Mouse (Mus musculus): ENCODE measurements around the gene Shb. TPM values are rescaled to one million over a fixed set of nuclear protein-coding genes. Genes with fewer than 3 reads are reported as not detected.
"Not testable (repeated sequence)": the region's sequence is repeated elsewhere in the genome, so short reads cannot be mapped to it uniquely, and the experiment has no call there.

Gene Shb
- polyA plus RNA-seq, 1 experiment: 46.3 TPM

DNA sequence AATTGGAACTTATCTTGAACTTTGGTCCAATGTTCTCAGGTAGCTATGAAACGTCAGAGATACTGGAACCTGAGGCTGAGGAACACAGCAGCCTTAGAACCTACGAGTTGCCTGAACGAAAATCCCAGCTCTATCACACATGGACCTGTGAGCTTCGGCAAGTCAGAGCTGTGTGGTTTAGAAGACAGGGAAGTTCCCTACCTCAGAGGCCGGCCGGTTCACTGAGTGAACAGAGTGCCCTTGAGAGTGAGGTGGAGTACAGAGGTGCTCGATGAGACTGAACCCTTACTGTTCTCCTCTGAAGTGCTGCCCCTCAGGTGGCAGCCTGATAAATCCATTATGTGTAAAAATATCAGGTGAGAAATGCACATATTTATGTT lies 128.8 kb downstream of the Shb start:
- Histone ChIP-seq H3K27me3 (ENCODE audit: control insufficient read depth, insufficient read depth, insufficient read length) (no peaks in the 10 kb centered on the region), H3K4me3 (no peak overlapping the region), H3K79me2 (ENCODE audit: control insufficient read depth, insufficient read depth) (peaks cover 52% of the 10 kb centered on the region), H3K36me3 (ENCODE audit: control insufficient read depth, insufficient read depth) (peaks cover 18% of the 10 kb centered on the region), H3K4me2 (ENCODE audit: low read depth) (no peak overlapping the region), H3ac (ENCODE audit: control insufficient read depth, insufficient read length) (no peak overlapping the region)
- no peak for TF ChIP-seq USF1 (IDR thresholded peaks at IDR 0.05; ENCODE audit: low read depth)
- TF ChIP-seq MYOD1 (IDR thresholded peaks at IDR 0.05; ENCODE audit: control insufficient read depth in 1 of 3, insufficient read length in 2 of 3, low read depth in 2 of 3): no peak
- TF ChIP-seq REST (IDR thresholded peaks at IDR 0.05; ENCODE audit: insufficient read depth, insufficient read length): no peak
- TF ChIP-seq SRF (IDR thresholded peaks at IDR 0.05; ENCODE audit: control insufficient read depth, insufficient read length, low read depth): no peak
- TF ChIP-seq POLR2A (IDR thresholded peaks at IDR 0.05; ENCODE audit: insufficient read length, low read depth): no peak
- no peak for TF ChIP-seq MYOG (IDR thresholded peaks at IDR 0.05; ENCODE audit: control insufficient read depth in 1 of 3, insufficient read depth in 1 of 3, insufficient read length in 2 of 3, low read depth in 2 of 3)
- no peak for TF ChIP-seq TCF12 (IDR thresholded peaks at IDR 0.05; ENCODE audit: insufficient read depth, poor library complexity, severe bottlenecking)
- TF ChIP-seq POLR2AphosphoS2 (IDR thresholded peaks at IDR 0.05; ENCODE audit: insufficient read length, low read depth): no peak
- no peak for TF ChIP-seq TCF3 (IDR thresholded peaks at IDR 0.05; ENCODE audit: insufficient read length, low read depth)
- no peak for TF ChIP-seq CEBPB (IDR thresholded peaks at IDR 0.05; ENCODE audit: insufficient read depth, poor library complexity, severe bottlenecking)
- TF ChIP-seq E2F4 (IDR thresholded peaks at IDR 0.05; ENCODE audit: insufficient read depth): no peak
- TF ChIP-seq MAX (IDR thresholded peaks at IDR 0.05; ENCODE audit: low read depth): no peak

DNA sequence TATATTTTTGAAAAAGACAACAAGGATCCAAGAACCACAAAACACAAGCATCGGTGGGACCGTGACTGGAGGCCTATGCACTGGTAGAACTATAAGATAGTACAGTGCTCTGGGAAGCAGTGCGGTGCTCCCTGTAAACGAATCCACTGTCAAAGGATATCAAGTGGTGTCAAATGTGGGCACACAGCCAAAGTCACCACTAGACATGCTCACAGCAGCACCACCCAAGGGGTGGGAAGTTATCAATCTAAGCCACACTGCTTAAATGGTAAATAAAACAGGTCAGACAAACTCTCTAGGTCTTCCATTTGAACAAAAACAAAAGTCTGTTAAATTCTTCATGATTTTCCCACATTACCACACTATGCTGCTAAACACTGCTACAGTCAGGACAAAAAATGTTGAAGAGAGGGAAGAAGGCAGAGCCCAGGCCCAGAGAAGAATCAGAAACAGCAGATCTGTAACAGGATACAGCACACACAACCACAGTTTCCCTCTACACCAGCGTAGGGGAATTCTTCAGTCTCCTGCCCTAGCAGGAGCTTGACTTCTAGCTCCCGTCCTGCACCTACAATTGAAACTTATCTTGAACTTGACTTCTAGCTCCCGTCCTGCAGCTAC lies 129.3 kb downstream of the Shb start:
- Histone ChIP-seq H3K36me3 (ENCODE audit: control insufficient read depth, insufficient read depth) (peaks cover 18% of the 10 kb centered on the region), H3ac (ENCODE audit: control insufficient read depth, insufficient read length) (no peak overlapping the region), H3K27me3 (ENCODE audit: control insufficient read depth, insufficient read depth, insufficient read length) (no peaks in the 10 kb centered on the region), H3K4me3 (no peak overlapping the region), H3K4me2 (ENCODE audit: low read depth) (no peak overlapping the region), H3K79me2 (ENCODE audit: control insufficient read depth, insufficient read depth) (peaks cover 50% of the 10 kb centered on the region)
- no peak for TF ChIP-seq TCF3 (IDR thresholded peaks at IDR 0.05; ENCODE audit: insufficient read length, low read depth)
- TF ChIP-seq MYOD1 (IDR thresholded peaks at IDR 0.05; ENCODE audit: control insufficient read depth in 1 of 3, insufficient read length in 2 of 3, low read depth in 2 of 3): no peak
- no peak for TF ChIP-seq SRF (IDR thresholded peaks at IDR 0.05; ENCODE audit: control insufficient read depth, insufficient read length, low read depth)

DNA sequence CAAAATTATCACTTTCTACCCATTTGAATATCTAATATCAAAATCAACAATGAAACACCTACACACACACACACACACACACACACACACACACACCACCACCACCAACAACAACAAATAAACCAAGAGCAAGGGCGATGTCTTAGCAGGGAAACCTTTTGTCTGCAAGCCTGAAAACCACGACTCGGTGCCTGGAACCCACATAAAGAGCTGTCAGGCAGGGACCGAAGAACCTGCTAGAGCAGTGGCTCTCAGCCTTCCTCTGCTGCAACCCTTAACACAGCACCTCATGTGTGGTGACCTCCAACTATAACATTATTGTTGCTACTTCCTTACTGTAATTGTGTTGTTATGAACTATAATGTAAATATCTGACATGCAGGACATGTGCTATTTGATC lies 130.0 kb downstream of the Shb start:
- Histone ChIP-seq H3K36me3 (ENCODE audit: control insufficient read depth, insufficient read depth) (peaks cover 18% of the 10 kb centered on the region), H3K27me3 (ENCODE audit: control insufficient read depth, insufficient read depth, insufficient read length) (no peaks in the 10 kb centered on the region), H3K4me2 (ENCODE audit: low read depth) (no peak overlapping the region), H3K79me2 (ENCODE audit: control insufficient read depth, insufficient read depth) (peaks cover 43% of the 10 kb centered on the region), H3K4me3 (no peak overlapping the region), H3ac (ENCODE audit: control insufficient read depth, insufficient read length) (no peak overlapping the region)
- TF ChIP-seq USF1 (IDR thresholded peaks at IDR 0.05; ENCODE audit: low read depth): no peak

DNA sequence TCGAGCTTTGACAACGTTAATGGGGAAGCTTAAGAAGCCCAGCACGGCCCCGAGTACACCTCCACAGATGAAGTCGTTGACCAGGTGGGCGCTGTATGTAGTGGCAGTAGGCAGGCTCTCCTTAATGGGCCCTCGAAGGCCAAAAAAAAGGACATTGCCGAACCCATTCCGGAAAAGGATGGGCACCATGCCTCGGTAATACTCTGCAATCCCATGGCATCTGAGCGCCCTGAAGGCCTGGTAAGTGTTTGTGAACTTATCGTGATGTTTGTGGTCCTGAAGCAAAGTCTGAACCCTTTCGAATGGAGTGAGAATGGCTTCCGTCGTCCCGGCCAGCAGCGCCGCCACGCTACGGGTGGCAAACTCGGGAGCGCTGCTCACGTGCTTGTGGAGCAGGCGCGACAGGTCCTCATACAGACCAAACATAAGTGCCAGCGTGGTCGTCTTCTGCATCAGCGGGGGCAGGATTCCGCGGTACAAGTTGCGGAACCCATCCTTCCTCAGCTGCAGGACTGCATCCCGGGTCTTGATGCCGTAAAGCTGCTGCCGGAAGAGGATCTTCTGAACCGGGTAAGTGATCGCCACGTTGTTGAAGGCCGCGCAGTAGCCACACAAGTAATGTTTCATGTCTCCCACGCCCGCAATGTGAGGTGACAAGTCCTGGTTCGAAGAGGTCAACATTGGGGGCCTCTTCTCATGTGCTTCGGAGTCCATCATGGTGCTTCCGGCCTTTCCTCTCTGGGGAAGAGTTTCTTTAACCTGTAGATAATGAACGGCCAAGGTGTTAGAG lies 132.7 kb downstream of the Shb start:
- Histone ChIP-seq H3ac (ENCODE audit: control insufficient read depth, insufficient read length) (no peak overlapping the region), H3K4me3 (no peak overlapping the region), H3K4me2 (ENCODE audit: low read depth) (no peak overlapping the region), H3K36me3 (ENCODE audit: control insufficient read depth, insufficient read depth) (peaks cover 18% of the 10 kb centered on the region), H3K27me3 (ENCODE audit: control insufficient read depth, insufficient read depth, insufficient read length) (no peaks in the 10 kb centered on the region), H3K79me2 (ENCODE audit: control insufficient read depth, insufficient read depth) (peaks cover 26% of the 10 kb centered on the region)
- TF ChIP-seq MAX (IDR thresholded peaks at IDR 0.05; ENCODE audit: low read depth) (no peak), CEBPB (IDR thresholded peaks at IDR 0.05; ENCODE audit: insufficient read depth, poor library complexity, severe bottlenecking) (no peak), REST (IDR thresholded peaks at IDR 0.05; ENCODE audit: insufficient read depth, insufficient read length) (no peak), POLR2AphosphoS2 (IDR thresholded peaks at IDR 0.05; ENCODE audit: insufficient read length, low read depth) (no peak), E2F4 (IDR thresholded peaks at IDR 0.05; ENCODE audit: insufficient read depth) (no peak), USF1 (IDR thresholded peaks at IDR 0.05; ENCODE audit: low read depth) (no peak), SRF (IDR thresholded peaks at IDR 0.05; ENCODE audit: control insufficient read depth, insufficient read length, low read depth) (no peak)

DNA sequence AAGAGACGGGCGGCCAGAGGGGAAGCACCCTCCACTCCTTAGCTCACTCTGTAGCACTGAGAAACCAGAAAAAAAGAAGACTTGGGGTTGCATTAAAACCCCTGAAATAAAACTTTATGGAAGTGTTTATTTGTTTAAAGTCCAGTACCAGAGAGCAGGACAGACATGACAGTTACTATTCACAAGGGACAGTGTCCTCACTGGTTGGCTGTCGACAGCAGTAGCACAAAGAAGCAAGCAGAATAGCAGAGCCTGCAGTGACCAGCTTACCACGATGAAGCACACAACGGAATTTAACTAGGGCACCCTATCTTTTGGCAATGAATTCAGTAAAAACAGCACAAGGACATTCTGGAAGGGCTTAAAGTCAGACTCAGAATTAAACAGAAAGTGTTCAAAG lies 134.0 kb downstream of the Shb start:
- H3K27me3 ChIP-seq (ENCODE audit: control insufficient read depth, insufficient read depth, insufficient read length): not testable (repeated sequence)

DNA sequence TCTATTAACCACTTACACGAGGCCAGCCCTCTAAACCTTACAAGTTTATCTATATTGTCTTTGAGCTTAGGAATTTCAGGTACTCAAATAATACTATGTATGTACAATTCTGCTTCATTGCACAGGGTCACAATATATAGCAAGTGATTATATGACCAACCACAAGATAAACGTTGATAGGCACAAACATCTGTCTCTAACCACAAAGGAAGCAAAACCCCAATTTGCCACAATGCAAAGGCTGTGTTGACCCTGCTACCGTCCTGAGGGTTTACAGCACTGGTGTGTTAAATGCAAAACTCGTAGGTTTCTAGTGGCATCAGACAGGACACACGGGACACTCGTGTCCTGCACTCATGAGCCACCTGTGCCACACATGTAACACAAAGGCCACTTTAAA lies 136.1 kb downstream of the Shb start:
- not testable (repeated sequence) for H3ac ChIP-seq (ENCODE audit: control insufficient read depth, insufficient read length); H3K4me2 ChIP-seq (ENCODE audit: low read depth); H3K4me3 ChIP-seq; H3K27me3 ChIP-seq (ENCODE audit: control insufficient read depth, insufficient read depth, insufficient read length); H3K79me2 ChIP-seq (ENCODE audit: control insufficient read depth, insufficient read depth); H3K36me3 ChIP-seq (ENCODE audit: control insufficient read depth, insufficient read depth)

More for the DNA sequence above, 134.0 kb downstream of the Shb start:
- H3K79me2 ChIP-seq (ENCODE audit: control insufficient read depth, insufficient read depth): peaks cover 21% of the 10 kb centered on the region
- H3ac ChIP-seq (ENCODE audit: control insufficient read depth, insufficient read length); H3K4me3 ChIP-seq; H3K4me2 ChIP-seq (ENCODE audit: low read depth): not testable (repeated sequence)
- H3K36me3 ChIP-seq (ENCODE audit: control insufficient read depth, insufficient read depth): peaks cover 12% of the 10 kb centered on the region

All from myocyte (in vitro differentiated cells).